Mouse (Mus musculus) G1E (cell line): Measurements from ENCODE around the gene Olfr544. TPM values are rescaled to one million over a fixed set of nuclear protein-coding genes. Genes with fewer than 3 reads are reported as not detected.
A peak's percentile ranks its signal among the peaks of the same experiment; 100 is the strongest.
"Not testable (repeated sequence)": the region's sequence is repeated elsewhere in the genome, so short reads cannot be mapped to it uniquely, and the experiment has no call there.

Experiments used
- ATAC-seq: 2 replicates; pipeline ENCODE4 v1.8.0; 2016; ENCODE audit warnings: mild to moderate bottlenecking; ENCODE audit not compliant: insufficient number of reproducible peaks, poor library complexity, low FRiP score, severe bottlenecking; ENCODE audit errors: extremely low read depth
- DNase-seq: peaks from one replicate; pipeline ENCODE4 v3.0.0; 2012; ENCODE audit warnings: low spot score
- H3K27me3 ChIP-seq: 2 replicates; pipeline ENCODE4 v1.6.1; 2012; ENCODE audit warnings: mild to moderate bottlenecking, low read length, inconsistent platforms; ENCODE audit not compliant: insufficient read depth
- H3K36me3 ChIP-seq: replicated peaks from 2 replicates; pipeline ENCODE3; 2012; ENCODE audit warnings: mild to moderate bottlenecking, inconsistent platforms
- H3K4me1 ChIP-seq: 2 replicates; pipeline ENCODE4 v1.6.1; 2012; ENCODE audit warnings: low read depth, low read length, inconsistent platforms, mixed read lengths; ENCODE audit not compliant: insufficient read depth
- H3K4me3 ChIP-seq: 2 replicates; pipeline ENCODE4 v1.5.1; 2012; ENCODE audit warnings: low read depth, mild to moderate bottlenecking, inconsistent platforms, low read length, moderate library complexity, mixed read lengths
- H3K9me3 ChIP-seq: replicated peaks from 2 replicates; pipeline ENCODE4 v1.6.1; 2012; ENCODE audit warnings: inconsistent platforms
- CTCF ChIP-seq: IDR thresholded peaks from 2 replicates; pipeline ENCODE4 v1.5.1; 2012; ENCODE audit warnings: low read depth, low read length, inconsistent platforms, mixed read lengths
- GATA1 ChIP-seq: IDR thresholded peaks from 2 replicates; pipeline ENCODE4 v1.6.1; 2012; ENCODE audit warnings: borderline replicate concordance, low read length, inconsistent platforms, mixed read lengths
- GATA2 ChIP-seq: IDR thresholded peaks from 2 replicates; pipeline ENCODE4 v1.6.1; 2012; ENCODE audit warnings: low read depth, low read length, inconsistent platforms, borderline replicate concordance
- POLR2AphosphoS5 ChIP-seq: IDR thresholded peaks from 2 replicates; pipeline ENCODE4 v1.6.1; 2012; ENCODE audit warnings: low read depth, low read length, inconsistent platforms; ENCODE audit not compliant: insufficient replicate concordance
- TAL1 ChIP-seq: conservative IDR thresholded peaks from 2 replicates; pipeline ENCODE4 v1.6.1; 2012; ENCODE audit warnings: low read depth, low read length, inconsistent platforms, mixed read lengths
- polyA plus RNA-seq: library from polyadenylated mRNA; stranded (reverse); fragments of >175 nt; gene quantifications from 2 replicates; pipeline ENCODE4 v1.2.3, GENCODE M21; 2012
- total RNA-seq, 2 experiments: library from RNA; stranded (forward) in 1 of 2; stranded (reverse) in 1 of 2; fragments of 200-1000 nt in 1 of 2; fragments of >200 nt in 1 of 2; fragmentation: Nextera tagmentation in 1 of 2; gene quantifications; 2 replicates each; pipeline ENCODE4 v1.2.3; 2014 to 2017

Olfr544 gene
- total and polyA plus RNA-seq, 3 experiments, result not detected

- Histone ChIP-seq H3K27me3 (peaks cover 33% of the 10 kb centered on the region), H3K36me3 (no peaks in the 10 kb centered on the region), H3K4me1 (peaks cover 1% of the 10 kb centered on the region; the same call in 1 of the 2 replicates), H3K4me3 (no peak overlapping the region), H3K9me3 (no peaks in the 10 kb centered on the region)
- DNase-seq (no peak), ATAC-seq (no peak)
- TF ChIP-seq TAL1 (no peak), GATA1 (no peak), POLR2AphosphoS5 (no peak), GATA2 (no peak), CTCF (no peak)
Measured at GRCm38 (mm10) chr7:102501986-102502385, 13.9 kb upstream of the Olfr544 start.

- no peak for ATAC-seq
- Histone ChIP-seq H3K4me3 (no peak within 1 kb of the TSS), H3K4me1 (no peaks in the 10 kb centered on the region), H3K36me3 (no peaks in the 10 kb centered on the region), H3K9me3 (no peaks in the 10 kb centered on the region), H3K27me3 (peaks cover 33% of the 10 kb centered on the region)
- DNase-seq, result no peak
- TF ChIP-seq CTCF (no peak), GATA1 (no peak), GATA2 (no peak), POLR2AphosphoS5 (no peak), TAL1 (no peak)
Measured at GRCm38 (mm10) chr7:102499473-102499872, 11.4 kb upstream of the Olfr544 start, which contains the start of gene Olfr545. Gene Olfr545, minus strand, starts transcription at chr7:102499573.

GRCm38 (mm10) chr7:102494416-102494815 lies 6.3 kb upstream of the Olfr544 start:
- H3K4me1 ChIP-seq, H3K9me3 ChIP-seq, DNase-seq, H3K36me3 ChIP-seq, ATAC-seq, H3K4me3 ChIP-seq: not testable (repeated sequence)
- peaks cover 14% of the 10 kb centered on the region for H3K27me3 ChIP-seq

GRCm38 (mm10) chr7:102486105-102486504 lies 2.0 kb downstream of the Olfr544 start:
- no peak overlapping the region; the same call in 1 of the 2 replicates for H3K4me3 ChIP-seq
- no peaks in the 10 kb centered on the region for H3K9me3 ChIP-seq
- H3K27me3 ChIP-seq, result peaks cover 14% of the 10 kb centered on the region
- H3K4me1 ChIP-seq, result peaks cover 46% of the 10 kb centered on the region
- no peak for DNase-seq
- H3K36me3 ChIP-seq, result no peaks in the 10 kb centered on the region
- TF ChIP-seq GATA1, result no peak
- TF ChIP-seq GATA2, result no peak
- TF ChIP-seq TAL1, result no peak; the same call in 1 of the 2 replicates
- no peak for TF ChIP-seq POLR2AphosphoS5
- peak; percentile 54 for ATAC-seq

- H3K36me3 ChIP-seq, ATAC-seq, DNase-seq, H3K4me3 ChIP-seq, H3K9me3 ChIP-seq: not testable (repeated sequence)
- peaks cover 13% of the 10 kb centered on the region for H3K27me3 ChIP-seq
- H3K4me1 ChIP-seq, result peaks cover 50% of the 10 kb centered on the region
Measured at GRCm38 (mm10) chr7:102484766-102485165, 3.3 kb downstream of the Olfr544 start.

GRCm38 (mm10) chr7:102483665-102484064 lies 4.4 kb downstream of the Olfr544 start:
- H3K27me3 ChIP-seq, result peaks cover 13% of the 10 kb centered on the region
- TF ChIP-seq CTCF (no peak), GATA1 (no peak), POLR2AphosphoS5 (no peak), GATA2 (no peak), TAL1 (no peak)
- no peak overlapping the region for H3K4me3 ChIP-seq
- peaks cover 54% of the 10 kb centered on the region for H3K4me1 ChIP-seq
- H3K36me3 ChIP-seq, result no peaks in the 10 kb centered on the region
- H3K9me3 ChIP-seq, result no peaks in the 10 kb centered on the region
- ATAC-seq (no peak), DNase-seq (no peak)

GRCm38 (mm10) chr7:102481579-102481978 lies 6.5 kb downstream of the Olfr544 start, which contains the start of gene Olfr543:
Gene Olfr543, minus strand, starts transcription at chr7:102481679.
- H3K27me3 ChIP-seq, result peaks cover 13% of the 10 kb centered on the region
- DNase-seq (no peak), ATAC-seq (no peak)
- TF ChIP-seq TAL1, result no peak
- TF ChIP-seq CTCF, result no peak
- no peak for TF ChIP-seq POLR2AphosphoS5
- TF ChIP-seq GATA2, result no peak
- no peak for TF ChIP-seq GATA1
- H3K9me3 ChIP-seq, result no peaks in the 10 kb centered on the region
- H3K4me3 ChIP-seq, result no peak within 1 kb of the TSS
- H3K36me3 ChIP-seq, result peaks cover 8% of the 10 kb centered on the region
- peaks cover 43% of the 10 kb centered on the region for H3K4me1 ChIP-seq
